Comparison of ENCODE assay signal across 8 mouse cellular contexts in the genomic region with DNA sequence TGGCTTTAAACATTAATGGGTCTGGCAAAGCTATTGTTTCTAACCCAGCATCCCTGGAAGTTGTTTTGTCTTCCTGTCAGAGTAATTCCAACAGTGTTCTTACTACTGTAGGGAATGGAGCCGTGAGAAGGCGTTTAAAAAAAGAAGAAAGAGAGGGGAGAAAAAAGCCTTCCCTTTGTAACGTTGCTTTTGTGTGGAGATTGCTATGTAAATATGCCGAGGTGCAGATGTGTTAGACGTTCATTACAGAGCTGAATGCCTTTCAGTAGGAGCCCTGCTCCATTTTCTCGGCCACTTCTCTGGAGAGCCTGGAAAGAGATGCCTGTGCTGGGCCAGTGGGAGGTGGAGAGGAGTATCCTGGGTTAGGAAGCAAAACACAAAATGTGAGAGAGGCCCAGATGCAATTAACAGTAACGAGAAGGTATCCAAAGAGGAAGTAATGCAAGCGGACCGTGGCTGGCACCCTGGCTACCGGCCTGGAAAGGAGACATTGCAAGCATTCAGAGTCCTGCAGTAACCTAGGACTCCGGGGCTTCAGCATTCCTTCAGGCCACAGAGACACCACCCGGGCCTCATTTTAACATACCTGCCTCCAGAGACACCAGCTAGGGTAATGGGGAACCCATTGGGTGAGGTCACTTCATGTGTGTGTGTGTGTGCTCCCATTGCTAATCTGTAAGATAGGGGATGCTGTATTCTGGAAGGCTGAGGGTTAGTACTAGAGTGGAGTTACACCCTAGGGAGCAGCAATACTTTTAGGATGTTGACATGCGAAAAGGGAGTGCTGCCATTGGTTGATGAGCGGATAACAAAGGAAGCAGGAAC. TPM values are rescaled to one million over a fixed set of nuclear protein-coding genes. Genes with fewer than 3 reads are reported as not detected.
DNase-seq lines count a peak whose midpoint lies in the region; ATAC-seq and TF ChIP-seq lines count a peak whose summit lies in the region.

No protein-coding gene starts in this region.

- H3K9me3 ChIP-seq in lung, embryonic 16.5 days (ENCODE audit: control insufficient read depth, low read length), result peaks cover 2% of the 10 kb centered on the region; the same call in 1 of the 2 replicates
- H3K9me3 ChIP-seq in forebrain, embryonic 11.5 days (ENCODE audit: control insufficient read depth, low read length), result no peaks in the 10 kb centered on the region
- H3K9me3 ChIP-seq in liver, postnatal 0 days (ENCODE audit: low read length), result no peaks in the 10 kb centered on the region
- no peaks in the 10 kb centered on the region for H3K9me3 ChIP-seq in stomach, postnatal 0 days (ENCODE audit: control insufficient read depth, low read length)

- TF ChIP-seq EP300 in liver, postnatal 0 days (IDR thresholded peaks at IDR 0.05; ENCODE audit: low read depth), result no peak
- TF ChIP-seq EP300 in stomach, postnatal 0 days (optimal IDR thresholded peaks at IDR 0.05), result no peak

- DNase-seq in lung, postnatal 4 days, result no peak
- peak; percentile 59 for DNase-seq in forebrain, embryonic 11.5 days (ENCODE audit: low spot score)
- DNase-seq in liver, postnatal 0 days, result peak; percentile 34
- DNase-seq in stomach, postnatal 0 days (ENCODE audit: low spot score), result peak; percentile 28
- no peak for DNase-seq in cerebellum, adult 9-10 months
- no peak for DNase-seq in layer of hippocampus, adult 9-11 months

- H3K4me3 ChIP-seq in lung, embryonic 16.5 days (ENCODE audit: low read length), result no peak overlapping the region
- no peak overlapping the region for H3K4me3 ChIP-seq in forebrain, embryonic 11.5 days (ENCODE audit: low read depth, low read length)
- H3K4me3 ChIP-seq in liver, postnatal 0 days (ENCODE audit: low read depth, low read length), result no peak overlapping the region
- H3K4me3 ChIP-seq in stomach, postnatal 0 days (ENCODE audit: low read depth, low read length), result no peak overlapping the region

- no peak for ATAC-seq in lung, embryonic 16.5 days (ENCODE audit: low read depth)
- peak; percentile 20; the same call in 1 of the 2 replicates for ATAC-seq in forebrain, embryonic 11.5 days (replicated peaks; ENCODE audit: low FRiP score)
- ATAC-seq in liver, postnatal 0 days, result no peak
- ATAC-seq in stomach, postnatal 0 days (ENCODE audit: low FRiP score, low TSS enrichment), result no peak
- ATAC-seq in inflammation-experienced regulatory T-cells, adult 6 months, result no peak

- no peak overlapping the region for H3K9ac ChIP-seq in lung, embryonic 16.5 days (ENCODE audit: low read length)
- peak overlapping the region; percentile 42 for H3K9ac ChIP-seq in forebrain, embryonic 11.5 days (ENCODE audit: low read length)
- H3K9ac ChIP-seq in liver, postnatal 0 days (replicated peaks), result peak overlapping the region; percentile 26; the same call in 1 of the 2 replicates
- no peak overlapping the region for H3K9ac ChIP-seq in stomach, postnatal 0 days (ENCODE audit: low read length)

- no peaks in the 10 kb centered on the region for H3K36me3 ChIP-seq in lung, embryonic 16.5 days (ENCODE audit: control insufficient read depth, insufficient read depth, low read length)
- H3K36me3 ChIP-seq in forebrain, embryonic 11.5 days (ENCODE audit: control insufficient read depth, insufficient read depth, low read length), result no peaks in the 10 kb centered on the region
- no peaks in the 10 kb centered on the region for H3K36me3 ChIP-seq in liver, postnatal 0 days (replicated peaks; ENCODE audit: insufficient read depth, low read length)
- H3K36me3 ChIP-seq in stomach, postnatal 0 days (ENCODE audit: control insufficient read depth, insufficient read depth, low read length), result no peaks in the 10 kb centered on the region

- 34% methylated on average over 14 of the region's 14 CpGs for WGBS in lung, embryonic 16.5 days
- WGBS in forebrain, embryonic 11.5 days, result 12% methylated on average over 14 of the region's 14 CpGs
- 41% methylated on average over 14 of the region's 14 CpGs for WGBS in liver, postnatal 0 days (ENCODE audit: insufficient replicate concordance)
- WGBS in stomach, postnatal 0 days, result 40% methylated on average over 14 of the region's 14 CpGs

- no peaks in the 10 kb centered on the region for H3K27me3 ChIP-seq in lung, embryonic 16.5 days (ENCODE audit: control insufficient read depth, insufficient read depth, low read depth, low read length)
- H3K27me3 ChIP-seq in forebrain, embryonic 11.5 days (ENCODE audit: control insufficient read depth, insufficient read depth, low read length), result no peaks in the 10 kb centered on the region
- H3K27me3 ChIP-seq in liver, postnatal 0 days (ENCODE audit: insufficient read depth, low read length), result no peaks in the 10 kb centered on the region
- no peaks in the 10 kb centered on the region for H3K27me3 ChIP-seq in stomach, postnatal 0 days (ENCODE audit: control insufficient read depth, insufficient read depth, low read length)

- no peak overlapping the region for H3K4me2 ChIP-seq in lung, embryonic 16.5 days (ENCODE audit: low read depth, low read length)
- peak overlapping the region; percentile 41 for H3K4me2 ChIP-seq in forebrain, embryonic 11.5 days (ENCODE audit: low read depth, low read length, severe bottlenecking)
- peak overlapping the region; percentile 30; the same call in 1 of the 2 replicates for H3K4me2 ChIP-seq in liver, postnatal 0 days (ENCODE audit: low read depth, low read length)
- H3K4me2 ChIP-seq in stomach, postnatal 0 days (replicated peaks; ENCODE audit: low read depth), result no peak overlapping the region

- peaks cover 15% of the 10 kb centered on the region for H3K4me1 ChIP-seq in lung, embryonic 16.5 days (replicated peaks; ENCODE audit: control insufficient read depth, insufficient read depth, low read length)
- peaks cover 25% of the 10 kb centered on the region; the same call in 1 of the 2 replicates for H3K4me1 ChIP-seq in forebrain, embryonic 11.5 days (replicated peaks; ENCODE audit: control insufficient read depth, insufficient read depth, low read length)
- peaks cover 11% of the 10 kb centered on the region for H3K4me1 ChIP-seq in liver, postnatal 0 days (ENCODE audit: insufficient read depth)
- H3K4me1 ChIP-seq in stomach, postnatal 0 days (replicated peaks; ENCODE audit: control insufficient read depth, insufficient read depth), result no peaks in the 10 kb centered on the region

- H3K27ac ChIP-seq in lung, embryonic 16.5 days (ENCODE audit: low read length), result peak overlapping the region; percentile 20; the same call in 1 of the 2 replicates
- peak overlapping the region; percentile 80 for H3K27ac ChIP-seq in forebrain, embryonic 11.5 days (ENCODE audit: low read depth, low read length)
- H3K27ac ChIP-seq in liver, postnatal 0 days (ENCODE audit: low read depth), result peak overlapping the region; percentile 55; the same call in 1 of the 2 replicates
- H3K27ac ChIP-seq in stomach, postnatal 0 days (replicated peaks), result no peak overlapping the region; the same call in 1 of the 2 replicates

- no peak for TF ChIP-seq CTCF in liver, postnatal 0 days (IDR thresholded peaks at IDR 0.05; ENCODE audit: low read depth)
- no peak for TF ChIP-seq CTCF in stomach, postnatal 0 days (IDR thresholded peaks at IDR 0.05; ENCODE audit: low read depth)

RNA-seq across cellular contexts. Expression of gene Frat2, which starts 3.0 kb away (rescaled TPM):
- polyA plus RNA-seq in lung, embryonic 16.5 days (2015; fragmentation: Nextera tagmentation; extraction: Ambion mirVana), result 2.8 and 3.3 TPM in 2 replicates
- polyA plus RNA-seq in forebrain, embryonic 11.5 days (2014; fragmentation: Nextera tagmentation; extraction: Ambion mirVana), result 10.4 and 14.1 TPM in 2 replicates
- polyA plus RNA-seq in liver, postnatal 0 days (2015; fragmentation: Nextera tagmentation; extraction: Ambion mirVana), result 3.3 and 3.7 TPM in 2 replicates
- polyA plus RNA-seq in stomach, postnatal 0 days (2015; fragmentation: Nextera tagmentation; extraction: Ambion mirVana), result 3.5 and 4.3 TPM in 2 replicates
- polyA plus RNA-seq in inflammation-experienced regulatory T-cells, adult 6 months (2017; shearing (Covaris generic)), result 1 to 10 TPM in 2 of 3 experiments, under 1 TPM in 1; 0.33 to 1.5 (median 1.3) TPM

RNA-seq across cellular contexts. Expression of gene Frat1, which starts 21.2 kb away (rescaled TPM):
- 8.2 and 9.1 TPM in 2 replicates for polyA plus RNA-seq in lung, embryonic 16.5 days (2015; fragmentation: Nextera tagmentation; extraction: Ambion mirVana)
- polyA plus RNA-seq in forebrain, embryonic 11.5 days (2014; fragmentation: Nextera tagmentation; extraction: Ambion mirVana), result 12.7 and 13.2 TPM in 2 replicates
- polyA plus RNA-seq in liver, postnatal 0 days (2015; fragmentation: Nextera tagmentation; extraction: Ambion mirVana), result 7.8 and 8.1 TPM in 2 replicates
- 9.3 and 9.8 TPM in 2 replicates for polyA plus RNA-seq in stomach, postnatal 0 days (2015; fragmentation: Nextera tagmentation; extraction: Ambion mirVana)
- polyA plus RNA-seq in inflammation-experienced regulatory T-cells, adult 6 months (2017; shearing (Covaris generic)), result 10 to 100 TPM in 2 of 3 experiments, 1 to 10 TPM in 1; 7.8 to 24.9 (median 21.2) TPM

RNA-seq across cellular contexts. Expression of gene Rrp12, which starts 45.0 kb away (rescaled TPM):
- 9.9 and 11.4 TPM in 2 replicates for polyA plus RNA-seq in lung, embryonic 16.5 days (2015; fragmentation: Nextera tagmentation; extraction: Ambion mirVana)
- 24.3 and 26.1 TPM in 2 replicates for polyA plus RNA-seq in forebrain, embryonic 11.5 days (2014; fragmentation: Nextera tagmentation; extraction: Ambion mirVana)
- polyA plus RNA-seq in liver, postnatal 0 days (2015; fragmentation: Nextera tagmentation; extraction: Ambion mirVana), result 4.1 and 4.3 TPM in 2 replicates
- 6.3 and 6.4 TPM in 2 replicates for polyA plus RNA-seq in stomach, postnatal 0 days (2015; fragmentation: Nextera tagmentation; extraction: Ambion mirVana)
- 1 to 10 TPM; 5.9 to 8.6 (median 7.5) TPM for polyA plus RNA-seq in inflammation-experienced regulatory T-cells, adult 6 months (2017; shearing (Covaris generic))

RNA-seq across cellular contexts. Expression of gene Arhgap19, which starts 49.1 kb away (rescaled TPM):
- polyA plus RNA-seq in lung, embryonic 16.5 days (2015; fragmentation: Nextera tagmentation; extraction: Ambion mirVana), result 26.8 and 28.6 TPM in 2 replicates
- 44.1 and 48.4 TPM in 2 replicates for polyA plus RNA-seq in forebrain, embryonic 11.5 days (2014; fragmentation: Nextera tagmentation; extraction: Ambion mirVana)
- 10.5 and 12.9 TPM in 2 replicates for polyA plus RNA-seq in liver, postnatal 0 days (2015; fragmentation: Nextera tagmentation; extraction: Ambion mirVana)
- 2.7 and 3.5 TPM in 2 replicates for polyA plus RNA-seq in stomach, postnatal 0 days (2015; fragmentation: Nextera tagmentation; extraction: Ambion mirVana)
- polyA plus RNA-seq in inflammation-experienced regulatory T-cells, adult 6 months (2017; shearing (Covaris generic)), result 10 to 100 TPM in 1 of 3 experiments, 1 to 10 TPM in 2; 2.7 to 21.2 (median 2.7) TPM

Comparison
In these comparisons a context has a peak if more than half of its experiments do, and no peak if none do; other contexts are left out.
1. H3K4me2 ChIP-seq: peak in forebrain, embryonic 11.5 days (single experiment) and liver, postnatal 0 days (single experiment); none in lung, embryonic 16.5 days (single experiment) and stomach, postnatal 0 days (single experiment).
2. H3K9ac ChIP-seq: peak in forebrain, embryonic 11.5 days (single experiment) and liver, postnatal 0 days (single experiment); none in lung, embryonic 16.5 days (single experiment) and stomach, postnatal 0 days (single experiment).
3. DNase-seq: peak in forebrain, embryonic 11.5 days (single experiment), liver, postnatal 0 days (single experiment) and stomach, postnatal 0 days (single experiment); none in lung, postnatal 4 days (0 of 2), cerebellum, adult 9-10 months (single experiment) and layer of hippocampus, adult 9-11 months (single experiment).